Mouse (Mus musculus) small intestine, adult 2 months (tissue): Measurements from ENCODE around the gene Chd4.

Experiments used
- CTCF ChIP-seq: fragments of 200-500 bp; IDR thresholded peaks from 2 replicates; pipeline ENCODE4 v1.5.1; 2012; ENCODE audit warnings: low read depth, mild to moderate bottlenecking, control low read depth, inconsistent platforms, low read length, moderate library complexity, mixed read lengths; ENCODE audit not compliant: insufficient replicate concordance, insufficient read length; ENCODE audit errors: extremely low read depth
- POLR2A ChIP-seq: fragments of 200-500 bp; IDR thresholded peaks from 2 replicates; pipeline ENCODE4 v1.6.1; 2012; ENCODE audit warnings: low read depth, mild to moderate bottlenecking, control low read depth, inconsistent platforms, low read length, moderate library complexity

DNA sequence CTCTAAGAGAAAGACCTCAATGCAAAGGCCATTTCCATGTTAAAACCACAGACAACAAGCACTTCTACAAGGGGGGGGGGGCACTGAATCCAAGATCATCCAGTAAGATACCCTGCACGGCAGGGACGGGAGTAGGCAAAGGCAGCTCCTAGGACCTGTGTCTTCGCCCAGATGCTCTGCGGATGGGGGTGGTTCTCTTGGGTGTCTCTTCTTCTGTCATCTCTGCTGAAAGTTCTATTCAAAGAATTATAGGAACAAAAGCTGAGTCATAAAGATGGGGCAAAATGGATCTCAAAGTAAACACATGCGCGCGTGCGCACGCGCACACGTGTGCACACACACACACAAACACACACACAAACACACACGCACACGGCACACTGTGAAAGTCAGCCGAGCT lies 72.3 kb downstream of the Chd4 start:
- no peak for TF ChIP-seq POLR2A
- no peak for TF ChIP-seq CTCF
